Mouse (Mus musculus) B cell, adult 2 months (primary cell): Measurements from ENCODE around the gene Rapgef2.

Experiments
- DNase-seq, 2 experiments: peaks; one replicate each; pipeline ENCODE4 v3.0.0; 2022

Rapgef2 gene

DNA sequence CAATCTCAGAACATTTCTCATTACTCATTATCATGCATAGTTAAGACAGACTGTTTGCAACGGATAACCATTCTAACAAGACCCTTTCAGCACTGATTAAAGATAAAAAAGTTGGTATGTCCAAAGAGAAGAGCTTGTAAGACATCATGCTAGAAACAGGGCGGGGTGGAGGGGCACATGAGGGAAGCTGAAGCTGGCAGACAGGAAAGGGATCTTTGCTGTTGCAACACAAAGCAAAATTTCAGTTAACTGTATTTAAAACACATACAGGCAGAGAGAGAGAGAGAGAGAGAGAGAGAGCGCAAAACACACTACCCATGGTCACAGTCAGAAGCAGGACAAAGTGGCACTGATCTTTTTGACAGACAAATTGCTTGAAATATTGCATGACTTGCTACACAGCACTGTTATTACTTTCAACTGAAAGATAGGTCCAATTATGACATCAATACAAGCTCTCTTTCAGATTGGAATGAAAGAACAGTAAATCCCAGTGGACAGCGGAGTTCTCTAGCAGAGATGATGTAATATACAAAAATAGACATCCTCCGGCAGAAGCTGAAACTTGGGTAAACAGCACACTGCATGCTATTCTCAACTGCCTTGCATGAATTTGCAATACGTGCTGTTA lies 125.1 kb downstream of the Rapgef2 start:
- DNase-seq = no peak

DNA sequence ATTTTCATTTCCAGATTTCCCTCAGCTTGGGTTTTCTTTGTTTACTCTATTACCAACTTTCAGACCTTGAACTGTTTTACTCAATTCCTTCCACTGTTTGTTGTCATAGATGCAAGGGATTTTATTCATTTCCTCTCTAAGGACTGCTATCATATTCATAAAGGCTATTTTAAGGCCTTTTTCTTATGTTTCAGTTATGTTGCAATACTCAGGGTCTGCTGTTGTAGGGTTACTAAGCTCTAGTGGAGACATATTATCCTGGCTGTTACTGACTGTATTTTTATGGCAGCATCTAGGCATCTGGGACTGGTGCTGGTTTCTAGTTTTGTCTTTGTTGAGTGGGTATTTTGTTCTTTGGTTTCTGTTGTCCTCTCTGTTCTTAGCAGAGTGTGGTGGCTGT lies 128.1 kb downstream of the Rapgef2 start:
- DNase-seq = no peak

DNA sequence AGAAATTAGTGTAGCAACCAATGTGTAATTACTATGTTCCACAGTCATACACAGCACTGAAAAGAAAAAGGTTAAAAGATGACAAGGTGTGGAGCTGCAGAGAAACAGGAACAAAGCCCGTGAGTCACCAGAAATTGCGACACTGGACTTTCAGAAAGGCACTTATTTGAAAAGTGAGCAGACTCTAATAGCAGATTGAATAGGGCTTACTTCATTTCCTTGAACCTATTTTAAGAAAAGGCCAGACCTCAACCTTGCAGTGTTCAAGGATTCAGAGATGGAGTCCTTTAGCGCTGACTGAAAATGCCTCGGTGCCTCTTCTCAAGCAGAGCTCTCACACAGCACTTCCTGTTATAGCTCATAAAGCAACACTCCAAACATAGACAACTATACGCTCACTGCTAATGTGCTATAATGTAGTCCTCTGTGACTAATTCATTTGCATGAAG lies 133.3 kb downstream of the Rapgef2 start:
- DNase-seq = peak; percentile 52 to 54

DNA sequence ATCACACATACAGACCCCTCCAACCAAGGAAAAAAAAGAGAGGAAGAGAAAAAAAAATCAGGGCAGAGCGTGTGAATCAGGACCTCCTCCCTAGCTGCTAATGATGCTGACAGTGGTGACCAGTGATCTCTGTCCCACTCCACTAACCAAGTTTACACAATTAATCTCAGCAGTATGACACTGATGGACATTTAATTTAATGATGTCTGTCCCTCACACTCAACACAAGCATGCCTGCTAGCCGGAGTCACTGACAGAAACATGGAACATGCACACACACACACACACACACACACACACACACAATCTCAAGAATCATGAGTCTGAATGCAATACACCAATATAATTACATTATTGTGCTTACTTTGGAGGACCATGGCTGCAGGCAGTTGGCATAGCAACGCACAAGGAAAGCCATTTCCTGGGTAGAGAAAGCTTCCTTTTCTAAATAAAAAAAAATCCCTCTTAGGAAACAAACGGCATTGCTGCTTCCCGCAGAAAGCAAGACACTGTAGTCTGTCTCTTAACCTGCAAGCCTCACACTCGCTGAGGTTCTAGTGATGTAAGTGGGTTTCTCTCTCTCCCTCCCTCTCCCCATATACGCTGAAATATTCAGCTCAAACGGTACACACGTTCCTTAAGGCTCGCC lies 140.8 kb downstream of the Rapgef2 start:
- DNase-seq = no peak

DNA sequence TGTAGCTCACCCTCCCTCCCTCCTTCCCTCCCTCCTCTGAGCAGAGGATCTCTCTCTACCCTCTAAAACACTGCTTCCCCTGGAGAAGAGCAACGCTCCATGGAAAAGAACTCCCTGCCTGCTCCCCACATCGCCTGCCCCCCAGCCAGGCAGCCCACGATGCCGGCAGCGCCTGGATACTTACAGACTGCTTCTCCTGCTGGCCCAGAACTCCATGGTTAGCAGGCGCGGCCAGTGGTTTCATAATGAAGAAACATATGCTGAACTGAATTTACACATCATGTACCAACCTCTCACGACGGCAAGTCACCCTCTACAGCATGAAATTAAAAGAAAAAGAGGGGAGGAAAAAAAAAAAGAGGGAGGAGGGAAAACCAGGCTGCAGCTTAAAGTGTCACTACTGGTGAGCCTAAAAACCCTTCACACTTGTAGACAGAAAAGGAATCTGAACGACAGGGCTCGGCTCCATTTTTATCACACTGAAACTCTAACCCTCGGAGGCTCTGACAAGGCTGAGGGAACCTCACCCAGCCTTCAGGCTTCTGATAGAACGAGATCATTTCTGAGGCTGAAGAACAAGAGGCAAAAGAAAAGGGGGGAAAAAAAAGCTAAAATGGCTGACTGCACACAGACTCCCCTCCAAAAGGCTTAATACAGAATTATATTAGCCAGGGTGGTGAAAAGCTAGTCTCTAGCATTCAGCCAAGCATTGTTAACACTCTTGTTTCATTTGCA lies 141.5 kb downstream of the Rapgef2 start:
- DNase-seq = no peak

DNA sequence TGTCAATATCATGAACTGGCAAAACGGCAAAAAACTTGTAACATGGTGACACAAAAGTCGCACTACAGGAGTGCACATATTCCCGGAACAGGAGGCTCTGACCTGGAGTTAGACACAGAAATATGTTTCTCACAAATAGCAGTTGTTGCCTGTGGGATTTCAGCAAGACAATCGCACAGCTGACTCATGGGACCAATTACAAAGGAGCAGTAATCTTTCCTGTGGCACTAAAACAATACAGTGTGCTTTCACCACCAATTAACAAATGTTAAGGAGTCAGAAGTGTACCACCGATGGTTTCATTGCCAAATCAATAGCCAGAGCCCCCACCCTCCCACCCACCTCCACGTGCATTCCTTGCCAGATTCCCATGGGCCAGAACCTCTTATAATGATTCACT lies 142.2 kb downstream of the Rapgef2 start:
- DNase-seq = no peak

DNA sequence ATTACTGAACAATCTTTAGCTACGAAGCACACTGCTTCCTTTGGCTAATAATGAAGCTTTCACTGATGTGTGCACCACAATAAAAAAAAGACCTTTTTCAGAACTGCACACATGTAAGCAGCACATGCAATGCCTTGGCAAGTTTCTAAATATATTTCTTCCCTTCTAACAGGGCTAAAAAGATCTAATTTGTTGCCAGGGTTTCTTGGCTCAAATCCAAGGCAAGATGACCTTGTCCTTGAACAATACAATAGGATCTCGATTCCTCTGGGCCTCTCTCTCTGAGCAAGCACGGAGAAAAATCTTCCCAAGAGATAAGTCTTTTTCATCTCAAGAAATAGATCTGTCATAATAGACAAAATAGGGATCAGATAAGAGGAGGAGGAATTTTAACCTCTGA lies 147.1 kb downstream of the Rapgef2 start:
- no peak for DNase-seq

DNA sequence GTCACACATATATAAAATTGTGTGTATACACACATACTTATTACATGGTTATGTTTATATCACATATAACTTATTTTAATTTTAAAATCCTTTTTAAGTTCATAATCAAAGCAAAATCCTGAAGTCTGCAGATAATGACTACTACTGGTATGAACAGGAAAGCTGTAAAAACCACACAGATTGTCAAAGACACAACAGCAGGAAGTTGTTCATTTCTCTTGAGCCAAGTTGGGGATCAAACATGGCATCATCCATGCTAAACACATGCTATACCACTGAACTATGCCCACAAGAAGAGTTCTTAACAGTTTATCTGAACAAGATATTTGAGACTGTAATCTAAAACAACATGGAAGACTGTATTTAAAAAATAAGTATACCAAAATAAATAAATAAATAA lies 147.7 kb downstream of the Rapgef2 start:
- no peak for DNase-seq

DNA sequence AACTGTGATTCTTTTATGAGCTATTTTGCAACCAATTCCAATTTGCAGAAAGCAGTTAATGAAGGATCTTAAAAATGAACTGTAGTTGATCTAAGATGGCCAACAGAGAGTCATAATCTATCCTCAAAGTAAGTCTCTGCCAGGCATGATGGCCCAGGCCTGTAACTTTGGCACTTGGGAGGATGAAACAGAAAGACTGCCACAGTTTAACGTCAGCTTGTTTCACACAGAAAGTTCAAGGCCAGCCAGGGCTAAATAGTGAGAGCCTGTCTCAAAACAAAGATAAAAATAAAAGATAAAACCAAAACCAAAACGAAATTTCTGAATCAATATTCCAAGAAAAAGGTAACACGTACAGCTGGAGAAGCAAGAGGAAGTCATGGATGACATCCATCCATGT lies 155.3 kb downstream of the Rapgef2 start:
- DNase-seq = no peak

DNA sequence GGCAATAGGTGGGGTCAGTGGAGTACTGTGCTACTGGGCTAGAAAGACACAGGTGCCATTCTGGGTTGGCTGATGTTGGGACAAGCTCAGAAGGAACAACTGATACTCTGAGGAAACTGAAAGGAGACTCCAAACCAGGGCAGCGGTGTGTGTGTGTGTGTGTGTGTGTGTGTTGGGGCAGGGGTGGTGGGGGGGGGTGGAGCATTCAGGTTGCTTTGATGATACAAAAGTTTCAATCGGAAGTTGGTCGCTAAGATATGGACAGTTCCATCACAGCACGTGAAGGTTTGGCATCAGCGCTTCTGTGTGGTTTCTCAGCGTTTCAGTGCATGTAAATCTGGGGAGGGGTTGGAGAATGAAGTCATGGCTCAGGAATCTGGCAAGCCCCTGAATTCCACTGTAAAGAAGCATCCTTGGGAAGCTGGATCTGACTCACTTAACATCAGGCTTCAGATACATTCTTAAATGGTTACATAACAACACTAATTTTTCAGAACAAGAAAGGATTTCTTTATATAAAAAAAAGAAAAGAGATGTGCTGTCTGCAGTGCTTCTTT lies 157.2 kb downstream of the Rapgef2 start:
- DNase-seq = no peak

DNA sequence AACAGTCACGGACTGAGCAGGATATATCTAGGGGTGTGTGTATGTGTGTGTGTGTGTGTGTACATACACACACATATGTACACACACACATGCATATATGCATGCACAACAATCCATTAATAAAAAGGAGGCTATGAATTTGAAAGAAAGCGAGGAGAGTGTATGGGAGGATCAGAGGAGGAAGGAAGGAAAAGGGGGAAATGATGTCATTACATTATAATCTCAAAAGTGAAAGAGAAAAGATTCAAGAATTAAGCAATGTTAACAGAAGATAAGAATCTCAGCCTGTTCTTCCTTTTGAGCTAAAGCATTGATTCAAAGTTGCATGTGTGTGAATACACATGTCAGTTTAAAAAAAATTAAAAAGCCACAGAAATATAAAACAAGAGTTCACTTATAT lies 158.5 kb downstream of the Rapgef2 start:
- no peak for DNase-seq

DNA sequence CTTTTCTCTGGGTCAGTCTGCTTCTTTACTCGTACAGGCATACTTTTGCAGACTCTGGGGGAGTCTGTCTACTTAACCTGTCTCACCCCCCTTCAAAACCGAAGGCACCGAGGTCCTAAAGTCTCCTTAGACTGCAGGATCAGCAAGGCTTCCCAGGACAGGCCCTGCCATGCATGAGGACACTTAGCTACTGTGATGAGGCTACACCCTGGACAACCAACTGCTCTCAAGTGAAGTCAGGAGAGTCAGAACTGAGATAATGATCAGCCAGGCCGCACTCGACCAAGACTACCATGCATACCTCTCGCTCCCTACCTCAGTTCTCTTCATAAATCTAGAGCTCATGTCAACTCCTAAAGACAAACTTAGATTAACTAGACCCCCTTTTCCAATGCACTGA lies 159.5 kb downstream of the Rapgef2 start:
- no peak for DNase-seq

DNA sequence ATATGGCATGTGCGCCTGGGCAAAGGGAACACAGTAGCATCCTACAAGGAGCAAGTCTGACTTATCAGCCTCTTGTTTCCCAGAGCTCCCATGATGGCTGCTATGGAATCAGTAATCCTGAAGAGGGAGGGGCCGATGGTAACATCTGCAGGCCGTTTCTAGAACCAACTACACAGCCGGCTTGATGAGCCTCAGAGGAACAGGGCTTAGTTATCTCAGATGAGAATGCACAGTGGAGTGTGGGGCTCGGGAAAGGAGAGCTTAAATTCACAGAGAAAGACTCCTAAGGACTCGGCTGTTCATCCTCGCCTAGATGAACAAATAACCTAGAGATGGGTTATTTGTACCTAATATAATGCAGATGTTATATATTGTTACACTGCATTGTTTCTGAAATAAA lies 164.9 kb downstream of the Rapgef2 start:
- no peak for DNase-seq

DNA sequence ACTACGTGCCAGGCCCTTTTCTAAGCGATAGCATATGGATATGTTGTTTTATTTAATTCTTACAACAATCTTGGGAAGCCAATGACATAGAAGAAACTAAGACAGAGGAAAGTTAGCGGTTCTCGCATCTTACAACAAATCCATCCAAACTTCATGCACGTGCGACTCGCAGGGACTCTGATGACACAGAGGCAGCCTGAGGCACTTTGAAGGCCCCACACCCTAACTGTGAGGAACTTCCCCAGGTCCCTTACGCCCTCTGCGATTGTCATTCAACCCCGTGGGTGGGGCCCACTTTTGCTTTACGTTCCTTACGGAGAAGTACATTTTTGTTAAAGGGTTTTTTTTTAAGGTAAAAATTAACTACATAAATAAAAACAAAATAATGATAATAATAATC lies 166.3 kb downstream of the Rapgef2 start:
- DNase-seq = no peak

DNA sequence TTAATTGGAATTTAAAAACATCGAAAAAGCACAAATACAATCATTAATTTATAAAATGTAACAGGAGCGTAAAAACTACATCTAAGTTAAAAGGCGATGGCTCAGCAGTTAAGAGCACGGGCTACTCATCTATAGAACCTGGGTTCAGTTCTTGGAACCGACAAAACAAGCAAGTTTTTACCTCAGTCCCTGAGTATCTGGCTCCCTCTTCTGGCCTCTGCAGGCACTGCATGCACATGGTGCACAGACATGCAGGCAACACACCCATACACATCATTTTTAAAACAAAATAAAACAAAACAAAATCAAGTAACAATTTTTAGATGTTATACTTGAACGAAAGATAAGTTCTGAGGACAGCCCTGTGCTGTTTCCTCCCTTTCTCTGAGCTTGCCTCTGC lies 176.2 kb downstream of the Rapgef2 start:
- peak; percentile 43 to 51 for DNase-seq

DNA sequence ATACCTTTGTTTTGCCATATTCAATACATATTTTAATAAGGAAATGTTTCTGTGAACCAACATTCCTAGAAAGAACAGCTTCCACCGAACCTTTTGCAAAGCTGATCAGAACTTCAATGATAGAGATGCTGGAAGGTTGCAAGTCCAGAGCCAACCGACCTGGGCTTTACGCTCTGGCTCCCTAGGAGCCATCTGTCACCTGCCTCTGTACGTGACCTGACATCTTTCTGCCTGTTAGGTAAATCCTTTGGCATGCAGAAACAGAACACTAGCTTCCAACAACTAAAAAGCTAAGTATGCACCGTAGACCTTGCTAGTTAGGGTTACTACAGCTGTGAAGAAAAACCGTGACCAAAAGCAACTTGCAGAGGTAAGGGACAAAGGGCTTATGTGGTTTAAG lies 178.1 kb downstream of the Rapgef2 start:
- no peak for DNase-seq

DNA sequence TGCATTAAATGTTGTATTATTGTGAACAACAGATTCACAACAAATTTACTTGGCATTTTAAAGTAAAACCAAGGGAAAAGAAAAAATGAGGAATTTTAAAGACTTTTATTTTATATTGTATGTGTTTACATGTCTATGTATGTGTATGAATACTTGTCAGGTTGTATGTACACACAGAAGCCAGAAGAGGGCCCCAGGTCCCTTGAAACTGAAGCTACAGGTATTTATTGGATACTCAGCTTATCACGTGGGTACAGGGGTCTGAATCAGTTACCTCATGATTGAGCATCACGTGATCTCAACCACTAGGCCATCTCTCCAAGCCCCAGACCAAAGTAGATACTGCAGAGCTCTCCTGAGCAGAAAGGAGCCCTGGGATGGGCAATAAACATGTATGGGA lies 180.0 kb downstream of the Rapgef2 start:
- DNase-seq = peak in 1 of 2 experiments; percentile 8

DNA sequence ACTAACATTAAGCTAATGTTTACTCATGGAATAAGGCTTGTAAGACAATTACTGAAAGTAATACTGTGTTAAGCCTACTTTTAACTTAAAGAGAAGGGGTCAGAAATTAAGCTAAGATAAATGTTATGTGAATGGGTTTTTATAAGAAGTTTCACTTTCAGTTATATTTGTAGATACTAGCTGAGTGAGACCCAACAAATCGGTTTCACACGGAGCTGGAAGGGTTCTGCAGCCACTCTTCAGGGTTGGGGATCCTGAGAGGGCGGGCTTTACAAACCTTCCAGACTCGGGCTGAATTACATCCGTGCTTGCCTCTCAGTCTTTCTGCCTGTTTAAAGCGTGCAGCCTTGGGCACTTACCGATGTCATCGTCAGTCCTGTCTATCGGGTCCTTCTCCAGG lies 182.7 kb downstream of the Rapgef2 start:
- no peak for DNase-seq

DNA sequence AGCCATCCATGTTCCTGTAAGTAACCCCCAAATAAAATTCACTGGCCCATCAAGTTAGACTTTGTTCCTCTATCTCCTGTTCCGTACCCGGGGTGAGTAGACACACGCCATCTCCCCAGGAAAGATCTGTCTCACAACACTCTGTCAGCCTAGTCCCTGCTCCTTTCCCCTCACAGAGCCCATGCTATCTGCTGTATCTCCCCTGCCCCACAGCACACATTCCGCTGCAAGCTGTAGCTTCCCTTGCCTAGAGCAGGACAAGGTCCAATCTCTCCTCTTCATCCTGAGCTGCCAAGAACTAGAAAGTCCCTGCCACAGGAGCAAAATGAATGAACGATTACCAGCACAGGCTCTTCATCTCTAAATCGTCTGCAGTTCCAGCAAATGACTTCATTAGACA lies 184.6 kb downstream of the Rapgef2 start:
- DNase-seq = no peak

DNA sequence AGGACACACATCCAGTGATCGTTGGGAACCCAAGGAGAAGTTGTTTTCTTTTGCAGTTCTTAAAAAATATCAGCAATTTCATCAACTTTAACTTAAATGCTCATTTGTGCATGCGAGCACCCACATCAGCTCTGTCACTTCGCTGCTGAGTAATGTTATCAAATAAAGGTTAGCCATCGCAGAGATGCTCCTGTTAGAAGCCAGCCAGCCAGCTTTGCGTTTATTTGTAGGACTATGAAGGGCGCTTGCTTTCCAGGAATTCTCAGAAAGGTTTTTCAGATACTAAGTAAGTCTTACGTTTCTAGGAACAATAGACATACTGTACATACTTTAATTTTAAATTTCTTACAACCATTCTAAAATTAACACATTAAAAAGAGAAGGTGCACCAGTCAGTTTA lies 185.5 kb downstream of the Rapgef2 start:
- DNase-seq = no peak

DNA sequence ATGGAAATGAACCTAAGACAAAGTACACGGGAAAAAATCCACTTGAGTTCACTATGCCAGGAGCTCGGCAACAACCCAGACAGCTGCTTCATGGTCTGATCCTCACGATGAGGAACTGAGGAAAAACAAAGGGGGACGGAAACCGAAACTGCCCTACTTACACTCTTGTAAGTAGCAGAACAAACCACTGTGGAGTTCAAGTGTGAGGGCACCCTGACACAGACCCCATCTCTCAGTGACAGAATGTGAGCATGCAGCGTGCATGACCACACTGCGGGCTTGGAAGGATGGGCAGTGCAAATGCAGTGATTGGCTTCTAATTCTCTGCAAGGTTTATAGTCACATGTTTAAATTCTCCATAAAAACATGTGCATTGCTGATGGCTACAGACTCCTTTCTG lies 197.2 kb downstream of the Rapgef2 start:
- DNase-seq = peak; percentile 35 to 42

DNA sequence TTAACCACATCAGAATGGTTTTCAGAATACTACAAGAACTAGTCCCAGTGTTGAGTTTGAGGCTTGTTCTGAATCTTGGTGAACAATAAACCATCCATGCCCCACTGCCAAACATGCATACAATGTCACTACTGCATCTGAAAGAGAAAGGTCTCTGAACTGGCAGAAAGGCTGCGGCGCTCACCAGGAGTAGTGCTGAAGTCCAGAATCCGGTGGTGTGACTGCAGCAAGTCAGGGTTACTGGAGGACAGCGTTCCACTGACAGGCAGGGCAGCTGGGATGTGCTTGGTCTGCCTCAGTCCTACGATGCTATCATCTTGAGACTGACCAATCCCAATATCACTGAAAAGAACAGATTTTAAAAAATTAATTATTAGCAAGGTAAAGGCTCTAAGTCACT lies 197.9 kb downstream of the Rapgef2 start:
- no peak for DNase-seq

DNA sequence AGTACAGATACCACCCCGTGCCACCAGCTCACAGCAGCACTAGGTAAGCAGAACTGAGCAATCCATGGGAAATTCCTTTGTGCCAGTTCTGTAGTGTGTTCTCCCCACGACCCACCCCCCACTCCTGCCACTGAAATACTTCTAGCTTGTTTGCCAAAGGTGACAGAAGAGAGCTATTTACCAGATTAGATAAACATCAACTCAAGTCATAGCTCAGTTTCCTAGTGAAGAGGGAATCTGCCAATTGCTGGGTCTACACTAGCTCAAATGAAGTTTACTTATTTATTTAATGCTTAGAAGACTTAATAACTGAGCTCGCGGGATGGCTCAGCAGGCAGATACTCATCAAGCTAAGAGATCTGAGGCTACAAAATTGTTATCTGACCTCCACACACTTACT lies 200.0 kb downstream of the Rapgef2 start:
- DNase-seq = no peak

DNA sequence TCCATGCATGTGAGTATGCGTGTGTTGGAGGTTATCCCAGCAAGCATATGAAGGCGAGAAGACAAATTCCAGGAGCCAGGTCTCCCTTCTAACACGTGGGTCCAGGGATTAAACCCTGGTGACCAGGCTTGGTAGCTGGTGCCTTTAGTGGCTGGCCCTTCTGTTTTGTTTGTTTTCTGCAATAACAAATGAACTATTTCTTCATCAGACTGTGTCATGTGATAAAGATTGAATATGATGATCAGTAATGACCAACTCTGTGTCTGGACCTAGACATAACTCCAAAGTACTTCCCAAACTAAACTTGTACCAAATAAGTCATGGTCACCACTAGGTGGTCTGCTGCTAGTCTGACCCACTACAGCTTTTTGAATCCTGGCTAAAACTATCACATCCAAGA lies 202.4 kb downstream of the Rapgef2 start:
- DNase-seq = no peak
